In the genomic region with DNA sequence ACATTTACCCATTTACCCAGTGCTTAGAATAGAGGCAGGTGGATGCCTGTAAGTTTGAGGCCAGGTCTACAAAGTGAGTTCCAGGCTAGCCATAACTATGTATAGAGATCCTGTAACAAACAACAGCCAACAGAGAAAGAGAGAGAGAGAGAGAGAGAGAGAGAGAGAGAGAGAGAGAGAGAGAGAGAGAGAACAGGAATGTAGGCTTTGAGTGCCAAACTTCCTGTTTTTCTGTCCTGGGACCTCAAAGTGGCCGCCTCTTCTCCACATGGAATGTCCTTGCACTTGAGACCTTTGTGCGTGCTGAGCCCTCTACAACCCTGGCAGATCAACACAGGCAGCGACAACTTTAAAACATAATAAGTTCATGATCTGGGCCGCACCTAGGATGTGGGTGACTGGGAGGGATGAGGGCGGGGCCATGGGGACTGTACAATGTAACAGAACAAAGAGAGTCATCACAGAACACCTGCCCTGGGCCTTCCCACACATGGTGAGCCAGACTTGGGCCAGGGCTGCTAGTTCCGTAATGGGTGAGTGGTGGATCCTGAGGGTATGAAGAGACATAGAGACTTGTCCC, we compare ENCODE assay signal across 8 mouse cellular contexts. TPM values are rescaled to one million over a fixed set of nuclear protein-coding genes. Genes with fewer than 3 reads are reported as not detected.
DNase-seq lines count a peak whose midpoint lies in the region; ATAC-seq lines count a peak whose summit lies in the region.

No protein-coding gene starts in this region.

- 80% methylated on average over 6 of the region's 6 CpGs for WGBS in neural tube, embryonic 12.5 days
- 63% methylated on average over 6 of the region's 6 CpGs for WGBS in lung, embryonic 16.5 days

- peaks cover 6% of the 10 kb centered on the region; the same call in 1 of the 2 replicates for H3K27me3 ChIP-seq in neural tube, embryonic 12.5 days (replicated peaks)
- H3K27me3 ChIP-seq in lung, embryonic 16.5 days (ENCODE audit: control insufficient read depth, insufficient read depth, low read depth, low read length): peaks cover 2% of the 10 kb centered on the region; the same call in 1 of the 2 replicates

- intact Hi-C loops in heart, postnatal 10 days (cut with DNase I): loop anchor here (2.0 kb wide), 1 partner anchor 19 kb away; the partner anchor contains the start of gene Mydgf

- H3K4me2 ChIP-seq in neural tube, embryonic 12.5 days (replicated peaks): peak overlapping the region; percentile 69
- H3K4me2 ChIP-seq in lung, embryonic 16.5 days (ENCODE audit: low read depth, low read length): peak overlapping the region; percentile 82

- H3K4me1 ChIP-seq in neural tube, embryonic 12.5 days: peaks cover 23% of the 10 kb centered on the region
- H3K4me1 ChIP-seq in lung, embryonic 16.5 days (replicated peaks; ENCODE audit: control insufficient read depth, insufficient read depth, low read length): peaks cover 14% of the 10 kb centered on the region

- ATAC-seq in neural tube, embryonic 12.5 days (ENCODE audit: low FRiP score, low read depth): no peak
- ATAC-seq in lung, embryonic 16.5 days (ENCODE audit: low read depth): no peak

- no peak overlapping the region for H3K4me3 ChIP-seq in neural tube, embryonic 12.5 days
- peak overlapping the region; percentile 51 for H3K4me3 ChIP-seq in lung, embryonic 16.5 days (ENCODE audit: low read length)

- no peaks in the 10 kb centered on the region for H3K36me3 ChIP-seq in neural tube, embryonic 12.5 days
- no peaks in the 10 kb centered on the region for H3K36me3 ChIP-seq in lung, embryonic 16.5 days (ENCODE audit: control insufficient read depth, insufficient read depth, low read length)

- DNase-seq in heart, adult 11 months: peak; percentile 94
- DNase-seq in heart, postnatal 10 days: no peak
- DNase-seq in neural tube, embryonic 10.5 days (ENCODE audit: extremely low spot score, low spot score): no peak
- DNase-seq in thymus, postnatal 4 days: peak; percentile 80
- no peak for DNase-seq in layer of hippocampus, postnatal 25 days (ENCODE audit: extremely low spot score in 1 of 2, low spot score in 1 of 2)
- no peak for DNase-seq in layer of hippocampus, adult 18-20 months (ENCODE audit: low spot score in 2 of 2)

- H3K9ac ChIP-seq in neural tube, embryonic 12.5 days: no peak overlapping the region
- peak overlapping the region; percentile 70 for H3K9ac ChIP-seq in lung, embryonic 16.5 days (ENCODE audit: low read length)

- H3K9me3 ChIP-seq in neural tube, embryonic 12.5 days: no peaks in the 10 kb centered on the region
- H3K9me3 ChIP-seq in lung, embryonic 16.5 days (ENCODE audit: control insufficient read depth, low read length): no peaks in the 10 kb centered on the region

- no peak overlapping the region for H3K27ac ChIP-seq in neural tube, embryonic 12.5 days
- H3K27ac ChIP-seq in lung, embryonic 16.5 days (ENCODE audit: low read length): 0 out of 2 replicates have a peak overlapping the region, but pooled peaks have one; percentile 16

RNA-seq across cellular contexts. Expression of gene Tnfaip8l1, which starts 1.3 kb away (rescaled TPM):
- total RNA-seq in heart, postnatal 10 days (2021): 1 to 10 TPM; 5.8 to 8.4 TPM
- polyA plus RNA-seq in neural tube, embryonic 12.5 days (2016; fragmentation: Nextera tagmentation; extraction: Ambion mirVana): 8.9 and 9.8 TPM in 2 replicates
- polyA plus RNA-seq in lung, embryonic 16.5 days (2015; fragmentation: Nextera tagmentation; extraction: Ambion mirVana): 15.5 and 17.3 TPM in 2 replicates
- total RNA-seq in layer of hippocampus, postnatal 25 days (2021): 1 to 10 TPM; 5.4 to 6.6 TPM
- 1 to 10 TPM; 4.6 to 6.1 TPM for total RNA-seq in layer of hippocampus, adult 18-20 months (2021)

RNA-seq across cellular contexts. Expression of gene Mydgf, which starts 20.1 kb away (rescaled TPM):
- total RNA-seq in heart, postnatal 10 days (2021): 10 to 100 TPM; 36.6 to 40.3 TPM
- polyA plus RNA-seq in neural tube, embryonic 12.5 days (2016; fragmentation: Nextera tagmentation; extraction: Ambion mirVana): 65.5 and 65.9 TPM in 2 replicates
- 93.0 and 110 TPM in 2 replicates for polyA plus RNA-seq in lung, embryonic 16.5 days (2015; fragmentation: Nextera tagmentation; extraction: Ambion mirVana)
- total RNA-seq in layer of hippocampus, postnatal 25 days (2021): 10 to 100 TPM; 39.4 to 41.4 TPM
- 10 to 100 TPM; 41.7 to 44.3 TPM for total RNA-seq in layer of hippocampus, adult 18-20 months (2021)

RNA-seq across cellular contexts. Expression of gene Sema6b, which starts 23.5 kb away (rescaled TPM):
- total RNA-seq in heart, postnatal 10 days (2021): 10 to 100 TPM; 11.3 to 13.7 TPM
- 12.5 and 13.0 TPM in 2 replicates for polyA plus RNA-seq in neural tube, embryonic 12.5 days (2016; fragmentation: Nextera tagmentation; extraction: Ambion mirVana)
- 1.2 and 1.7 TPM in 2 replicates for polyA plus RNA-seq in lung, embryonic 16.5 days (2015; fragmentation: Nextera tagmentation; extraction: Ambion mirVana)
- 100 to 1,000 TPM; 141 to 143 TPM for total RNA-seq in layer of hippocampus, postnatal 25 days (2021)
- 100 to 1,000 TPM; 128 to 130 TPM for total RNA-seq in layer of hippocampus, adult 18-20 months (2021)

RNA-seq across cellular contexts. Expression of gene Lrg1, which starts 41.8 kb away (rescaled TPM):
- 10 to 100 TPM; 12.6 to 25.2 TPM for total RNA-seq in heart, postnatal 10 days (2021)
- polyA plus RNA-seq in neural tube, embryonic 12.5 days (2016; fragmentation: Nextera tagmentation; extraction: Ambion mirVana): 0.14 TPM in 1 of 2 replicates, not detected in the other
- polyA plus RNA-seq in lung, embryonic 16.5 days (2015; fragmentation: Nextera tagmentation; extraction: Ambion mirVana): 0.59 and 1.4 TPM in 2 replicates
- 1 to 10 TPM; 1.1 to 1.4 TPM for total RNA-seq in layer of hippocampus, postnatal 25 days (2021)
- 1 to 10 TPM in 1 of 2 experiments, under 1 TPM in 1; 0.61 to 1.0 TPM for total RNA-seq in layer of hippocampus, adult 18-20 months (2021)

RNA-seq across cellular contexts. Expression of gene Plin5, which starts 46.2 kb away (rescaled TPM):
- total RNA-seq in heart, postnatal 10 days (2021): 100 to 1,000 TPM; 126 to 166 TPM
- polyA plus RNA-seq in neural tube, embryonic 12.5 days (2016; fragmentation: Nextera tagmentation; extraction: Ambion mirVana): 0.30 and 0.38 TPM in 2 replicates
- 1.3 and 2.1 TPM in 2 replicates for polyA plus RNA-seq in lung, embryonic 16.5 days (2015; fragmentation: Nextera tagmentation; extraction: Ambion mirVana)
- under 1 TPM; 0.30 to 0.85 TPM for total RNA-seq in layer of hippocampus, postnatal 25 days (2021)
- 1 to 10 TPM in 1 of 2 experiments, under 1 TPM in 1; 0.67 to 1.1 TPM for total RNA-seq in layer of hippocampus, adult 18-20 months (2021)

Comparison
In these comparisons a context has a peak if more than half of its experiments do, and no peak if none do; other contexts are left out.
1. DNase-seq: peak in heart, adult 11 months (single experiment) and thymus, postnatal 4 days (single experiment); none in heart, postnatal 10 days (0 of 2), neural tube, embryonic 10.5 days (single experiment), layer of hippocampus, postnatal 25 days (0 of 2) and layer of hippocampus, adult 18-20 months (0 of 2).
2. RNA of gene Sema6b, which starts 23.5 kb away (total RNA-seq): 141 to 143 TPM in layer of hippocampus, postnatal 25 days and 128 to 130 TPM in layer of hippocampus, adult 18-20 months; 11.3 to 13.7 TPM in heart, postnatal 10 days; every median in the first group is over 4 times any median in the second.